Mouse (Mus musculus): ENCODE measurements around the gene Olfr287. TPM values are rescaled to one million over a fixed set of nuclear protein-coding genes. Genes with fewer than 3 reads are reported as not detected.

The Olfr287 gene
- total RNA-seq (2021) (not detected), polyA plus RNA-seq (2012; rRNA removed) (not detected in 2 replicates)
- long read RNA-seq: 0 reads

- no peak for TF ChIP-seq EP300 (IDR thresholded peaks at IDR 0.05; ENCODE audit: insufficient read depth, low read depth, low read length)
- no peak for TF ChIP-seq CTCF (IDR thresholded peaks at IDR 0.05)
- no peak for TF ChIP-seq POLR2A (IDR thresholded peaks at IDR 0.05; ENCODE audit: insufficient read depth, low read depth, low read length)
- Histone ChIP-seq H3K79me2 (replicated peaks; ENCODE audit: control insufficient read depth, insufficient read depth, low read length) (no peaks in the 10 kb centered on the region), H3K27ac (no peak within 1 kb of the TSS), H3K4me1 (ENCODE audit: control insufficient read depth, insufficient read depth, low read length) (no peaks in the 10 kb centered on the region), H3K9ac (ENCODE audit: low read depth, low read length) (no peak within 1 kb of the TSS), H3K4me3 (no peak within 1 kb of the TSS), H3K36me3 (ENCODE audit: control insufficient read depth, insufficient read depth, low read length) (no peaks in the 10 kb centered on the region), H3K27me3 (ENCODE audit: control insufficient read depth, insufficient read depth, low read length) (no peaks in the 10 kb centered on the region)
- intact Hi-C loops (cut with DNase I): no loop called here
- DNase-seq: no peak
- WGBS: 69% methylated on average over 4 of the region's 4 CpGs
Observed at GRCm38 (mm10) chr15:98220877-98221276, at the start of gene Olfr287, which contains the start of gene Gm44579. Gene Olfr287, minus strand, starts transcription at chr15:98221056. Gene Gm44579, minus strand, starts transcription at chr15:98220977.

GRCm38 (mm10) chr15:98257776-98258175 lies 36.9 kb upstream of the Olfr287 start:
- H3K9ac ChIP-seq (ENCODE audit: low read depth, low read length): no peak overlapping the region
- no peaks in the 10 kb centered on the region for H3K36me3 ChIP-seq (ENCODE audit: control insufficient read depth, insufficient read depth, low read length)
- no peak overlapping the region for H3K27ac ChIP-seq
- no peak overlapping the region for H3K4me3 ChIP-seq
- H3K27me3 ChIP-seq (ENCODE audit: control insufficient read depth, insufficient read depth, low read length): no peaks in the 10 kb centered on the region
- DNase-seq: no peak
- H3K79me2 ChIP-seq (replicated peaks; ENCODE audit: control insufficient read depth, insufficient read depth, low read length): no peaks in the 10 kb centered on the region
- TF ChIP-seq CTCF (IDR thresholded peaks at IDR 0.05) (no peak), EP300 (IDR thresholded peaks at IDR 0.05; ENCODE audit: insufficient read depth, low read depth, low read length) (no peak), POLR2A (IDR thresholded peaks at IDR 0.05; ENCODE audit: insufficient read depth, low read depth, low read length) (no peak)
- WGBS: 78% methylated on average over 7 of the region's 7 CpGs
- no peaks in the 10 kb centered on the region for H3K4me1 ChIP-seq (ENCODE audit: control insufficient read depth, insufficient read depth, low read length)
- intact Hi-C loops (cut with DNase I): no loop called here

- WGBS: 85% methylated on average over 8 of the region's 8 CpGs
- H3K36me3 ChIP-seq (ENCODE audit: control insufficient read depth, insufficient read depth, low read length): no peaks in the 10 kb centered on the region
- H3K27me3 ChIP-seq (ENCODE audit: control insufficient read depth, insufficient read depth, low read length): no peaks in the 10 kb centered on the region
- H3K79me2 ChIP-seq (replicated peaks; ENCODE audit: control insufficient read depth, insufficient read depth, low read length): no peaks in the 10 kb centered on the region
- no peak within 1 kb of the TSS for H3K27ac ChIP-seq
- no peak for TF ChIP-seq EP300 (IDR thresholded peaks at IDR 0.05; ENCODE audit: insufficient read depth, low read depth, low read length)
- DNase-seq: no peak
- intact Hi-C loops (cut with DNase I): no loop called here
- no peaks in the 10 kb centered on the region for H3K4me1 ChIP-seq (ENCODE audit: control insufficient read depth, insufficient read depth, low read length)
- no peak within 1 kb of the TSS for H3K4me3 ChIP-seq
- H3K9ac ChIP-seq (ENCODE audit: low read depth, low read length): no peak within 1 kb of the TSS
Observed at GRCm38 (mm10) chr15:98257193-98257592, 36.3 kb upstream of the Olfr287 start, which contains the start of gene H1fnt. Gene H1fnt, minus strand, starts transcription at chr15:98257293.

GRCm38 (mm10) chr15:98256271-98256670 lies 35.4 kb upstream of the Olfr287 start:
- Histone ChIP-seq H3K9ac (ENCODE audit: low read depth, low read length) (no peak overlapping the region), H3K4me1 (ENCODE audit: control insufficient read depth, insufficient read depth, low read length) (no peaks in the 10 kb centered on the region), H3K36me3 (ENCODE audit: control insufficient read depth, insufficient read depth, low read length) (no peaks in the 10 kb centered on the region), H3K79me2 (replicated peaks; ENCODE audit: control insufficient read depth, insufficient read depth, low read length) (no peaks in the 10 kb centered on the region), H3K27ac (no peak overlapping the region), H3K4me3 (no peak overlapping the region), H3K27me3 (ENCODE audit: control insufficient read depth, insufficient read depth, low read length) (no peaks in the 10 kb centered on the region)
- intact Hi-C loops (cut with DNase I): no loop called here
- 84% methylated on average over 13 of the region's 13 CpGs for WGBS
- DNase-seq: peak in 1 of 2 experiments; percentile 4
- TF ChIP-seq EP300 (IDR thresholded peaks at IDR 0.05; ENCODE audit: insufficient read depth, low read depth, low read length): no peak
- no peak for TF ChIP-seq POLR2A (IDR thresholded peaks at IDR 0.05; ENCODE audit: insufficient read depth, low read depth, low read length)
- TF ChIP-seq CTCF (IDR thresholded peaks at IDR 0.05): no peak

GRCm38 (mm10) chr15:98235442-98235841 lies 14.6 kb upstream of the Olfr287 start:
- Histone ChIP-seq H3K4me3 (no peak overlapping the region), H3K79me2 (replicated peaks; ENCODE audit: control insufficient read depth, insufficient read depth, low read length) (no peaks in the 10 kb centered on the region), H3K4me1 (ENCODE audit: control insufficient read depth, insufficient read depth, low read length) (no peaks in the 10 kb centered on the region), H3K27ac (no peak overlapping the region), H3K27me3 (ENCODE audit: control insufficient read depth, insufficient read depth, low read length) (no peaks in the 10 kb centered on the region; the same call in none of the 2 replicates), H3K36me3 (ENCODE audit: control insufficient read depth, insufficient read depth, low read length) (no peaks in the 10 kb centered on the region), H3K9ac (ENCODE audit: low read depth, low read length) (no peak overlapping the region)
- TF ChIP-seq CTCF (IDR thresholded peaks at IDR 0.05) (no peak), EP300 (IDR thresholded peaks at IDR 0.05; ENCODE audit: insufficient read depth, low read depth, low read length) (no peak), POLR2A (IDR thresholded peaks at IDR 0.05; ENCODE audit: insufficient read depth, low read depth, low read length) (no peak)
- intact Hi-C loops (cut with DNase I): no loop called here
- DNase-seq: no peak
- WGBS: 81% methylated on average over 4 of the region's 4 CpGs

GRCm38 (mm10) chr15:98234350-98234749 lies 13.5 kb upstream of the Olfr287 start, which contains the start of gene Olfr286:
Gene Olfr286, minus strand, starts transcription at chr15:98234450.
- Histone ChIP-seq H3K79me2 (replicated peaks; ENCODE audit: control insufficient read depth, insufficient read depth, low read length) (no peaks in the 10 kb centered on the region), H3K9ac (ENCODE audit: low read depth, low read length) (no peak within 1 kb of the TSS), H3K27ac (no peak within 1 kb of the TSS), H3K4me1 (ENCODE audit: control insufficient read depth, insufficient read depth, low read length) (no peaks in the 10 kb centered on the region), H3K36me3 (ENCODE audit: control insufficient read depth, insufficient read depth, low read length) (no peaks in the 10 kb centered on the region), H3K4me3 (no peak within 1 kb of the TSS), H3K27me3 (ENCODE audit: control insufficient read depth, insufficient read depth, low read length) (no peaks in the 10 kb centered on the region; the same call in none of the 2 replicates)
- WGBS: 75% methylated on average over 4 of the region's 4 CpGs
- DNase-seq: no peak
- TF ChIP-seq EP300 (IDR thresholded peaks at IDR 0.05; ENCODE audit: insufficient read depth, low read depth, low read length): no peak
- no peak for TF ChIP-seq CTCF (IDR thresholded peaks at IDR 0.05)
- TF ChIP-seq POLR2A (IDR thresholded peaks at IDR 0.05; ENCODE audit: insufficient read depth, low read depth, low read length): no peak
- intact Hi-C loops (cut with DNase I): no loop called here
